Mouse (Mus musculus): ENCODE data around the gene Rrm1.

DNA sequence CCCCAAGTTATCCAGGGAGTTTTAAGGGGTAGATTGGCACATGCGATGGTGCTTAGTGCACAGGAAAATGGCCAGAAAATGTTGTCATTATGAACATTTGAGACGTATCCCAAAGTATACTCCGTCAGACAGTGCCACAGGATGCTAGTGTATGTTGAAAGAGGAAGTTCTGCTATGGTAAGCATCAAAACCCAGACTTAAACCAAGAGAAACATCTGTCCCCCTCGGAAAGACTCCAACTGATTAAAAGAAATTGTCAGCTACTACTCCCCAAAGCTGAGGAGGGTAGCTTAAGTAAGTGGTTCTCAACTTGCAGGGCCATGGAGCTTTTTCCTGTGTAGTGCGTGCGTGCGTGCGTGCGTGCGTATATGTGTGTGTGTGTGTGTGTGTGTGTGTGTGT lies 70.4 kb downstream of the Rrm1 start:
- TF ChIP-seq CTCF (IDR thresholded peaks at IDR 0.05; ENCODE audit: borderline replicate concordance, insufficient read depth, low read length), result no peak
- no peak for TF ChIP-seq POLR2A (IDR thresholded peaks at IDR 0.05; ENCODE audit: low read depth, low read length)

Data from embryonic fibroblast, embryonic 13.5 days (primary cell).